Mouse (Mus musculus): Measurements from ENCODE around the gene Strn. TPM values are rescaled to one million over a fixed set of nuclear protein-coding genes. Genes with fewer than 3 reads are reported as not detected.

Strn gene
- polyA plus RNA-seq, 1 experiment from 2014 or later, result 7.9 TPM

GRCm38 (mm10) chr17:78620740-78621139 is 116.3 kb downstream of the Strn start:
- no peaks in the 10 kb centered on the region for H3K4me1 ChIP-seq (replicated peaks; ENCODE audit: control insufficient read depth, insufficient read depth, low read length)
- no peaks in the 10 kb centered on the region for H3K36me3 ChIP-seq (ENCODE audit: control insufficient read depth, insufficient read depth, low read length)
- H3K4me2 ChIP-seq (replicated peaks; ENCODE audit: low read depth, low read length), result no peak overlapping the region
- no peak for DNase-seq (ENCODE audit: low spot score)
- H3K9ac ChIP-seq (ENCODE audit: low read depth, low read length), result no peak overlapping the region
- ATAC-seq (ENCODE audit: low FRiP score), result no peak
- 86% methylated on average over 4 of the region's 4 CpGs for WGBS
- H3K9me3 ChIP-seq (ENCODE audit: control insufficient read depth, low read length), result no peaks in the 10 kb centered on the region
- no peaks in the 10 kb centered on the region for H3K27me3 ChIP-seq (ENCODE audit: control insufficient read depth, insufficient read depth, low read length)
- no peak overlapping the region for H3K27ac ChIP-seq (ENCODE audit: low read depth, low read length)
- H3K4me3 ChIP-seq (ENCODE audit: low read depth, low read length), result no peak overlapping the region

- 89% methylated on average over 7 of the region's 7 CpGs for WGBS
Measured at GRCm38 (mm10) chr17:78619981-78620380, 117.0 kb downstream of the Strn start.

GRCm38 (mm10) chr17:78618164-78618693 is 118.8 kb downstream of the Strn start:
- Histone ChIP-seq H3K27me3 (ENCODE audit: control insufficient read depth, insufficient read depth, low read length) (no peaks in the 10 kb centered on the region), H3K9me3 (ENCODE audit: control insufficient read depth, low read length) (no peaks in the 10 kb centered on the region), H3K4me3 (ENCODE audit: low read depth, low read length) (no peak overlapping the region), H3K4me2 (replicated peaks; ENCODE audit: low read depth, low read length) (no peak overlapping the region), H3K36me3 (ENCODE audit: control insufficient read depth, insufficient read depth, low read length) (no peaks in the 10 kb centered on the region), H3K27ac (ENCODE audit: low read depth, low read length) (no peak overlapping the region), H3K4me1 (replicated peaks; ENCODE audit: control insufficient read depth, insufficient read depth, low read length) (no peaks in the 10 kb centered on the region), H3K9ac (ENCODE audit: low read depth, low read length) (no peak overlapping the region)
- no peak for DNase-seq (ENCODE audit: low spot score)
- 72% methylated on average over 5 of the region's 5 CpGs for WGBS
- ATAC-seq (ENCODE audit: low FRiP score), result no peak

More at GRCm38 (mm10) chr17:78619981-78620380, 117.0 kb downstream of the Strn start:
- H3K4me2 ChIP-seq (replicated peaks; ENCODE audit: low read depth, low read length), result no peak overlapping the region
- no peak overlapping the region for H3K9ac ChIP-seq (ENCODE audit: low read depth, low read length)
- H3K4me3 ChIP-seq (ENCODE audit: low read depth, low read length), result no peak overlapping the region
- no peak overlapping the region for H3K27ac ChIP-seq (ENCODE audit: low read depth, low read length)
- ATAC-seq (ENCODE audit: low FRiP score) (no peak), DNase-seq (ENCODE audit: low spot score) (no peak)
- no peaks in the 10 kb centered on the region for H3K27me3 ChIP-seq (ENCODE audit: control insufficient read depth, insufficient read depth, low read length)
- H3K9me3 ChIP-seq (ENCODE audit: control insufficient read depth, low read length), result no peaks in the 10 kb centered on the region
- no peaks in the 10 kb centered on the region for H3K36me3 ChIP-seq (ENCODE audit: control insufficient read depth, insufficient read depth, low read length)
- H3K4me1 ChIP-seq (replicated peaks; ENCODE audit: control insufficient read depth, insufficient read depth, low read length), result no peaks in the 10 kb centered on the region

- Histone ChIP-seq H3K9me3 (ENCODE audit: control insufficient read depth, low read length) (no peaks in the 10 kb centered on the region), H3K4me2 (replicated peaks; ENCODE audit: low read depth, low read length) (no peak overlapping the region), H3K4me3 (ENCODE audit: low read depth, low read length) (no peak overlapping the region), H3K27me3 (ENCODE audit: control insufficient read depth, insufficient read depth, low read length) (no peaks in the 10 kb centered on the region), H3K4me1 (replicated peaks; ENCODE audit: control insufficient read depth, insufficient read depth, low read length) (no peaks in the 10 kb centered on the region), H3K9ac (ENCODE audit: low read depth, low read length) (no peak overlapping the region), H3K27ac (ENCODE audit: low read depth, low read length) (no peak overlapping the region), H3K36me3 (ENCODE audit: control insufficient read depth, insufficient read depth, low read length) (no peaks in the 10 kb centered on the region)
- WGBS, result 89% methylated on average over 3 of the region's 3 CpGs
- ATAC-seq (ENCODE audit: low FRiP score) (no peak), DNase-seq (ENCODE audit: low spot score) (no peak)
Measured at GRCm38 (mm10) chr17:78615096-78615495, 121.9 kb downstream of the Strn start.

- Histone ChIP-seq H3K27ac (ENCODE audit: low read depth, low read length) (no peak overlapping the region), H3K9me3 (ENCODE audit: control insufficient read depth, low read length) (no peaks in the 10 kb centered on the region), H3K9ac (ENCODE audit: low read depth, low read length) (no peak overlapping the region), H3K4me2 (replicated peaks; ENCODE audit: low read depth, low read length) (no peak overlapping the region), H3K4me1 (replicated peaks; ENCODE audit: control insufficient read depth, insufficient read depth, low read length) (no peaks in the 10 kb centered on the region), H3K27me3 (ENCODE audit: control insufficient read depth, insufficient read depth, low read length) (no peaks in the 10 kb centered on the region), H3K36me3 (ENCODE audit: control insufficient read depth, insufficient read depth, low read length) (no peaks in the 10 kb centered on the region), H3K4me3 (ENCODE audit: low read depth, low read length) (no peak overlapping the region)
- DNase-seq (ENCODE audit: low spot score) (no peak), ATAC-seq (ENCODE audit: low FRiP score) (no peak)
- 83% methylated on average over 2 of the region's 2 CpGs for WGBS
Measured at GRCm38 (mm10) chr17:78614481-78614880, 122.5 kb downstream of the Strn start.

- peak; percentile 44 for DNase-seq (ENCODE audit: low spot score)
- Histone ChIP-seq H3K4me3 (ENCODE audit: low read depth, low read length) (no peak overlapping the region), H3K9ac (ENCODE audit: low read depth, low read length) (no peak overlapping the region), H3K27ac (ENCODE audit: low read depth, low read length) (no peak overlapping the region), H3K27me3 (ENCODE audit: control insufficient read depth, insufficient read depth, low read length) (no peaks in the 10 kb centered on the region), H3K9me3 (ENCODE audit: control insufficient read depth, low read length) (no peaks in the 10 kb centered on the region), H3K4me1 (replicated peaks; ENCODE audit: control insufficient read depth, insufficient read depth, low read length) (no peaks in the 10 kb centered on the region), H3K4me2 (replicated peaks; ENCODE audit: low read depth, low read length) (no peak overlapping the region), H3K36me3 (ENCODE audit: control insufficient read depth, insufficient read depth, low read length) (no peaks in the 10 kb centered on the region)
- ATAC-seq (ENCODE audit: low FRiP score), result no peak
- WGBS, result 75% methylated on average over 6 of the region's 6 CpGs
Measured at GRCm38 (mm10) chr17:78611117-78611516, 125.9 kb downstream of the Strn start.

- Histone ChIP-seq H3K4me2 (replicated peaks; ENCODE audit: low read depth, low read length) (no peak overlapping the region), H3K27me3 (ENCODE audit: control insufficient read depth, insufficient read depth, low read length) (no peaks in the 10 kb centered on the region), H3K4me3 (ENCODE audit: low read depth, low read length) (no peak overlapping the region), H3K4me1 (replicated peaks; ENCODE audit: control insufficient read depth, insufficient read depth, low read length) (no peaks in the 10 kb centered on the region), H3K9me3 (ENCODE audit: control insufficient read depth, low read length) (no peaks in the 10 kb centered on the region), H3K36me3 (ENCODE audit: control insufficient read depth, insufficient read depth, low read length) (no peaks in the 10 kb centered on the region), H3K9ac (ENCODE audit: low read depth, low read length) (no peak overlapping the region), H3K27ac (ENCODE audit: low read depth, low read length) (no peak overlapping the region)
- WGBS, result 92% methylated on average over 13 of the region's 13 CpGs
- no peak for ATAC-seq (ENCODE audit: low FRiP score)
- no peak for DNase-seq (ENCODE audit: low spot score)
Measured at GRCm38 (mm10) chr17:78609191-78609855, 127.7 kb downstream of the Strn start.

- no peaks in the 10 kb centered on the region for H3K36me3 ChIP-seq (ENCODE audit: control insufficient read depth, insufficient read depth, low read length)
- WGBS, result 74% methylated on average over 8 of the region's 8 CpGs
- no peak overlapping the region for H3K4me2 ChIP-seq (replicated peaks; ENCODE audit: low read depth, low read length)
- no peaks in the 10 kb centered on the region for H3K27me3 ChIP-seq (ENCODE audit: control insufficient read depth, insufficient read depth, low read length)
- DNase-seq (ENCODE audit: low spot score) (peak; percentile 22), ATAC-seq (ENCODE audit: low FRiP score) (0 out of 2 replicates have a peak, but pooled peaks have one; percentile 5)
- H3K4me3 ChIP-seq (ENCODE audit: low read depth, low read length), result no peak overlapping the region
- H3K4me1 ChIP-seq (replicated peaks; ENCODE audit: control insufficient read depth, insufficient read depth, low read length), result no peaks in the 10 kb centered on the region
- H3K9me3 ChIP-seq (ENCODE audit: control insufficient read depth, low read length), result no peaks in the 10 kb centered on the region
- H3K9ac ChIP-seq (ENCODE audit: low read depth, low read length), result no peak overlapping the region
- no peak overlapping the region for H3K27ac ChIP-seq (ENCODE audit: low read depth, low read length)
Measured at GRCm38 (mm10) chr17:78608716-78609115, 128.3 kb downstream of the Strn start.

- Histone ChIP-seq H3K4me1 (replicated peaks; ENCODE audit: control insufficient read depth, insufficient read depth, low read length) (no peaks in the 10 kb centered on the region), H3K4me3 (ENCODE audit: low read depth, low read length) (no peak overlapping the region), H3K27ac (ENCODE audit: low read depth, low read length) (no peak overlapping the region), H3K36me3 (ENCODE audit: control insufficient read depth, insufficient read depth, low read length) (no peaks in the 10 kb centered on the region), H3K27me3 (ENCODE audit: control insufficient read depth, insufficient read depth, low read length) (no peaks in the 10 kb centered on the region), H3K9ac (ENCODE audit: low read depth, low read length) (no peak overlapping the region), H3K9me3 (ENCODE audit: control insufficient read depth, low read length) (no peaks in the 10 kb centered on the region), H3K4me2 (replicated peaks; ENCODE audit: low read depth, low read length) (no peak overlapping the region)
- WGBS, result 48% methylated on average over 16 of the region's 16 CpGs
- DNase-seq (ENCODE audit: low spot score), result peak; percentile 39
- ATAC-seq (ENCODE audit: low FRiP score), result peak; percentile 43; the same call in 1 of the 2 replicates
Measured at GRCm38 (mm10) chr17:78608135-78608670, 128.8 kb downstream of the Strn start.
